Mouse (Mus musculus): Measurements from ENCODE around the gene Catsperd. TPM values are rescaled to one million over a fixed set of nuclear protein-coding genes. Genes with fewer than 3 reads are reported as not detected.
"Not testable (repeated sequence)": the region's sequence is repeated elsewhere in the genome, so short reads cannot be mapped to it uniquely, and the experiment has no call there.

The Catsperd gene
- total and polyA plus RNA-seq, 3 experiments = not detected

DNA sequence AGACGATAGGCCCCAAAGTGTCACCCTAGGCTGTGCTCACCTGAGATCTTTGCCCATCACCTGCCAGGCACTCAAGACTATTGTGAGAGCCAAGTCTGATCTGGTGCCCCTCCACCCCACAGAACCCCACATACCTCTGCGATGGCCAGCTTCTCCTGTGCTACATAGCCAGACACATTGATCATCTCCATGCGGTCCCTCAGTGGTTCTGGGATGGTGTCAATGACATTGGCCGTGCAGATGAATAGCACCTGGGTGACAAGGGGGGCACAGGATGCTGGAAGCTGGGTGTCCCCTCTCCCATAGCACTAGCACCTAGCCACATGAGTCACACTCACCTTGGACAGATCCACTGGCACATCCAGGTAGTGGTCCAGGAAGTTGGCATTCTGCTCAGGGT, 12.2 kb upstream of the Catsperd start:
- Histone ChIP-seq H3K36me3 (replicated peaks) (peaks cover 85% of the 10 kb centered on the region), H3K27me3 (ENCODE audit: insufficient read depth, low read length) (no peaks in the 10 kb centered on the region), H3K4me3 (ENCODE audit: low read depth, low read length) (peak overlapping the region; percentile 88), H3K9me3 (replicated peaks) (no peaks in the 10 kb centered on the region), H3K4me1 (ENCODE audit: insufficient read depth, low read depth, low read length) (peaks cover 85% of the 10 kb centered on the region)
- ATAC-seq (ENCODE audit: extremely low read depth, insufficient number of reproducible peaks, low FRiP score, poor library complexity, severe bottlenecking) = no peak
- no peak for DNase-seq (ENCODE audit: low spot score)
- no peak for TF ChIP-seq CTCF (IDR thresholded peaks at IDR 0.05; ENCODE audit: low read depth, low read length)
- TF ChIP-seq POLR2AphosphoS5 (IDR thresholded peaks at IDR 0.05; ENCODE audit: insufficient replicate concordance, low read depth, low read length) = 0 out of 2 replicates have a peak, but pooled peaks have one; percentile 88

DNA sequence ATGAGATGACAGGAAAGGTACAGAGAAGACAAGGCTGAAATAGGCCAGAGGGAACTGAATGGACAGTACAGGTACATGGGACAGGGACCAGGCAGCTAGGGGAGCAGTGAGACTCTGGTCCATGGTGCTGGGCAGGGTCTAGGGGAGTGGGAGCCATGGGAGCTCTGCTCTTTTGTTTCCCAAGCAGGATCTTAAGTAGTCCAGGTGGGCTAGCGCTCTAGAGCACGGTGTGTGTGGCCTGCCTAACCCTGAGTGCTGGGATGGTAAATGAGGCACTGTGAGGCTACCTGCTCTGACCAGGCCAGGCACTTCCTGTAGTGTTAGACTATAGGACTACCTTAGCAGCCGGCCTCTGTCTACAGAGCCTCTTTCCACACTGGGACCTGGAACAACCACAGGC, 11.2 kb upstream of the Catsperd start:
- H3K36me3 ChIP-seq (replicated peaks) = peaks cover 86% of the 10 kb centered on the region
- peak overlapping the region; percentile 88; the same call in 1 of the 2 replicates for H3K4me3 ChIP-seq (ENCODE audit: low read depth, low read length)
- DNase-seq (ENCODE audit: low spot score) (no peak), ATAC-seq (ENCODE audit: extremely low read depth, insufficient number of reproducible peaks, low FRiP score, poor library complexity, severe bottlenecking) (no peak)
- TF ChIP-seq GATA2 (IDR thresholded peaks at IDR 0.05; ENCODE audit: borderline replicate concordance, low read depth, low read length) (no peak), POLR2AphosphoS5 (IDR thresholded peaks at IDR 0.05; ENCODE audit: insufficient replicate concordance, low read depth, low read length) (0 out of 2 replicates have a peak, but pooled peaks have one; percentile 55)
- peaks cover 79% of the 10 kb centered on the region for H3K4me1 ChIP-seq (ENCODE audit: insufficient read depth, low read depth, low read length)
- no peaks in the 10 kb centered on the region for H3K27me3 ChIP-seq (ENCODE audit: insufficient read depth, low read length)
- H3K9me3 ChIP-seq (replicated peaks) = no peaks in the 10 kb centered on the region

DNA sequence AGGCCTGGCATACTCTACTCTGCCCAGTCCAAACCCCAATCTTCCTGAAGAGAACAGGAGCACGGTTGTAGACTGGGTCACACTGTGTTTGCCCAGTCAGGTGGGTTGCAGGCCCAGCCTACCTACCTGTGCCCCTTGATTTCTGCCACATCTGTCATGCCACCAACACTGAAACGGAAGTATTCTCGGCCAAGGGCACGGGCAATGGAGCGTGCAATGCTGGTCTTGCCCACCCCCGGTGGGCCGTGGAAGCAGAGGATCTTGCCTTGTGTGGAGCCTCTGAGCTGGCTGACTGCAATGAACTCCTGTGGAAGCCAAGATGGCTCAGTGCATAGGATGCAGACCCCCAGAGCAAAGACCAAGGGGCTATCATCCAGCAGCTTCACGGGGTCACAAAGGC, 10.3 kb upstream of the Catsperd start:
- H3K9me3 ChIP-seq (replicated peaks) = no peaks in the 10 kb centered on the region
- no peak for ATAC-seq (ENCODE audit: extremely low read depth, insufficient number of reproducible peaks, low FRiP score, poor library complexity, severe bottlenecking)
- no peak for TF ChIP-seq GATA1 (IDR thresholded peaks at IDR 0.05; ENCODE audit: borderline replicate concordance, low read length)
- TF ChIP-seq POLR2AphosphoS5 (IDR thresholded peaks at IDR 0.05; ENCODE audit: insufficient replicate concordance, low read depth, low read length) = no peak
- TF ChIP-seq TAL1 (conservative IDR thresholded peaks at IDR 0.05; ENCODE audit: low read depth, low read length) = no peak
- no peak for TF ChIP-seq CTCF (IDR thresholded peaks at IDR 0.05; ENCODE audit: low read depth, low read length)
- no peak for TF ChIP-seq GATA2 (IDR thresholded peaks at IDR 0.05; ENCODE audit: borderline replicate concordance, low read depth, low read length)
- H3K4me1 ChIP-seq (ENCODE audit: insufficient read depth, low read depth, low read length) = peaks cover 76% of the 10 kb centered on the region
- no peak for DNase-seq (ENCODE audit: low spot score)
- H3K4me3 ChIP-seq (ENCODE audit: low read depth, low read length) = no peak overlapping the region
- H3K36me3 ChIP-seq (replicated peaks) = peaks cover 90% of the 10 kb centered on the region
- H3K27me3 ChIP-seq (ENCODE audit: insufficient read depth, low read length) = no peaks in the 10 kb centered on the region

DNA sequence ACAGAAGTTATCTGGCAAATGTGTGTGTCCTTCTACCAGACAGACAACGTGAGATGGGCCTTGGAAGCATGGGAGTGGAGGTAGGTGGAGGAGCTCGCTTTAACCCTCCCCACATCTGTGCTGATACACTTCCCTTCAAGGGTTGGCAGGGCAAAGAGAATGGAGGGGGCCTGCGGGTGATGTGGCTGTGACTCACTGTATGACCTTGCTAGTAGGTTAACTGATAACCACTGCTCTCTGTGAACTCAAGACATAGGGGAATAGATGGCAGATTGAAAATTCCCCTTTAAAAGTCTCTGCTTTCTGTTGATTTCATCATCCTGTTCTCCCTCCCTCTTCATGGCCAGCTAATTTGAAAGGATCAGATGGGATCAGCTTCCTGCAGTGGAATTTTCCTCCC, 2.4 kb upstream of the Catsperd start:
- Histone ChIP-seq H3K36me3 (replicated peaks) (peaks cover 49% of the 10 kb centered on the region), H3K9me3 (replicated peaks) (no peaks in the 10 kb centered on the region), H3K4me3 (ENCODE audit: low read depth, low read length) (peak overlapping the region; percentile 94), H3K27me3 (ENCODE audit: insufficient read depth, low read length) (no peaks in the 10 kb centered on the region; the same call in 1 of the 2 replicates), H3K4me1 (ENCODE audit: insufficient read depth, low read depth, low read length) (peaks cover 53% of the 10 kb centered on the region)
- DNase-seq (ENCODE audit: low spot score) = no peak
- ATAC-seq (ENCODE audit: extremely low read depth, insufficient number of reproducible peaks, low FRiP score, poor library complexity, severe bottlenecking) = peak; percentile 23; the same call in 1 of the 2 replicates
- no peak for TF ChIP-seq TAL1 (conservative IDR thresholded peaks at IDR 0.05; ENCODE audit: low read depth, low read length)
- TF ChIP-seq CTCF (IDR thresholded peaks at IDR 0.05; ENCODE audit: low read depth, low read length) = no peak
- no peak for TF ChIP-seq GATA1 (IDR thresholded peaks at IDR 0.05; ENCODE audit: borderline replicate concordance, low read length)
- TF ChIP-seq POLR2AphosphoS5 (IDR thresholded peaks at IDR 0.05; ENCODE audit: insufficient replicate concordance, low read depth, low read length) = no peak
- TF ChIP-seq GATA2 (IDR thresholded peaks at IDR 0.05; ENCODE audit: borderline replicate concordance, low read depth, low read length) = no peak

DNA sequence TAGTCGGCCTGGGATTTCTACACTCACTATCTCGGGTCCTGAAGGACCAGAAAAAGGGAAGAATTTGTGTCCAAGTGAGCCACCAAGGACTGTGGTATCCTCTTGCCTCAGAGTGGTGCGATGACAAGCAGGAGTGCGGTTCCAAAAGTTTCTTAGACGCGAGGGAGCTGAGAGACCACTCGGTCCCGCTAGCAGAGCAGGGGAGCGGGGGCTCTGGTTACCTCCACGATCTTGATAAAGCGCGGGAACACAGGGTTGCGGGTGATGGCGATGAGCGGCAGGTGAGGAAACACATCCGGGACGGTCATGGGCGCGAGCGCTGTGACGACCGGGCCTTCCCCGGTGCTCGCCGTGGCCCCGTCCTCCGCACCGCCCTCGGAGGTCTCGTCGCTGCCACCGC, 1.7 kb upstream of the Catsperd start:
- peaks cover 4% of the 10 kb centered on the region; the same call in 1 of the 2 replicates for H3K27me3 ChIP-seq (ENCODE audit: insufficient read depth, low read length)
- ATAC-seq (ENCODE audit: extremely low read depth, insufficient number of reproducible peaks, low FRiP score, poor library complexity, severe bottlenecking) = no peak
- DNase-seq (ENCODE audit: low spot score) = peak; percentile 16

DNA sequence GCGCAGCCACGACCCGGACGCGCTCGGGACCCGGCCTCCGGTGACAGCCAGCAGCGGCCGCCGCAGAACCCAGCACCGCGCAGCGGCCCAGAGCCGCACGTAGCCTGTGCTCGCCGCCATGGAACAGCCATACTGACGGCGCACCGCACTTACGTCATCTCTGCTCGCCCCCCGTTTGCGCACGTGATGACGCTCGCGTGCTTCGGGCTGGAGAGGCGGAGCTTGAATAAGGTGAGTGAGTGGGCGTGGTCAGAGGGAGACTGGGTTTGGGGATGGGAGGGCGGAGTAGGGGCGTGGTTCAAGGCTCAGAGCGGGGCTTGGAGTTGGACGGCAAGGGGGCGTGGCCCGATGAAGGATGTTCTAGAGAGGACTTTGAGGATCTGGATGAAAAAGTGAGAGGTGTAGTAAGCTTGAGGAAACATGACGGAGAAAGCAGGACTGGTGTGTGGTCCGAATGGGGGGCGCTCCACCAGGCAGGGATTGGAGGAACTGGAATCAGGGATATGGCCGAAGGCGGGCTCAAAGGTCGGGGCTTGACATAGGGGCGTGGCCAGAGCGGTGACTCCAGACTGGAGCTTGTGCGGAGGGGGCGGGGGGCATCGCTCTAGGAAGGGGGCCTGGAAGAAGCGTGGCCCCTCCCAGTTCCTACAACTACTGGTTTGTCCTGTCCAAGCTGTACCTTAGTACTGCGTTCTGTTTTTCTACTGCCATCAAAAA, 1.0 kb upstream of the Catsperd start, which contains the start of gene Lonp1:
Gene Lonp1, minus strand, starts transcription at position 134 of the 717 bp plus-strand sequence.
- ATAC-seq (ENCODE audit: extremely low read depth, insufficient number of reproducible peaks, low FRiP score, poor library complexity, severe bottlenecking) = peak; percentile 84
- H3K27me3 ChIP-seq (ENCODE audit: insufficient read depth, low read length) = peaks cover 7% of the 10 kb centered on the region
- peaks cover 37% of the 10 kb centered on the region for H3K36me3 ChIP-seq (replicated peaks)
- H3K4me3 ChIP-seq (ENCODE audit: low read depth, low read length) = peak within 1 kb of the TSS; percentile 94
- peaks cover 2% of the 10 kb centered on the region; the same call in 1 of the 2 replicates for H3K9me3 ChIP-seq (replicated peaks)
- DNase-seq (ENCODE audit: low spot score) = peak; percentile 81
- TF ChIP-seq POLR2AphosphoS5 (IDR thresholded peaks at IDR 0.05; ENCODE audit: insufficient replicate concordance, low read depth, low read length) (no peak), TAL1 (conservative IDR thresholded peaks at IDR 0.05; ENCODE audit: low read depth, low read length) (no peak), GATA1 (IDR thresholded peaks at IDR 0.05; ENCODE audit: borderline replicate concordance, low read length) (no peak), GATA2 (IDR thresholded peaks at IDR 0.05; ENCODE audit: borderline replicate concordance, low read depth, low read length) (no peak), CTCF (IDR thresholded peaks at IDR 0.05; ENCODE audit: low read depth, low read length) (no peak)
- peaks cover 46% of the 10 kb centered on the region for H3K4me1 ChIP-seq (ENCODE audit: insufficient read depth, low read depth, low read length)

More for the DNA sequence above, 1.7 kb upstream of the Catsperd start:
- Histone ChIP-seq H3K9me3 (replicated peaks) (peaks cover 2% of the 10 kb centered on the region; the same call in 1 of the 2 replicates), H3K4me1 (ENCODE audit: insufficient read depth, low read depth, low read length) (peaks cover 50% of the 10 kb centered on the region), H3K36me3 (replicated peaks) (peaks cover 42% of the 10 kb centered on the region), H3K4me3 (ENCODE audit: low read depth, low read length) (peak overlapping the region; percentile 94)
- TF ChIP-seq POLR2AphosphoS5 (IDR thresholded peaks at IDR 0.05; ENCODE audit: insufficient replicate concordance, low read depth, low read length) (no peak), CTCF (IDR thresholded peaks at IDR 0.05; ENCODE audit: low read depth, low read length) (no peak), GATA2 (IDR thresholded peaks at IDR 0.05; ENCODE audit: borderline replicate concordance, low read depth, low read length) (no peak), GATA1 (IDR thresholded peaks at IDR 0.05; ENCODE audit: borderline replicate concordance, low read length) (no peak), TAL1 (conservative IDR thresholded peaks at IDR 0.05; ENCODE audit: low read depth, low read length) (no peak)

DNA sequence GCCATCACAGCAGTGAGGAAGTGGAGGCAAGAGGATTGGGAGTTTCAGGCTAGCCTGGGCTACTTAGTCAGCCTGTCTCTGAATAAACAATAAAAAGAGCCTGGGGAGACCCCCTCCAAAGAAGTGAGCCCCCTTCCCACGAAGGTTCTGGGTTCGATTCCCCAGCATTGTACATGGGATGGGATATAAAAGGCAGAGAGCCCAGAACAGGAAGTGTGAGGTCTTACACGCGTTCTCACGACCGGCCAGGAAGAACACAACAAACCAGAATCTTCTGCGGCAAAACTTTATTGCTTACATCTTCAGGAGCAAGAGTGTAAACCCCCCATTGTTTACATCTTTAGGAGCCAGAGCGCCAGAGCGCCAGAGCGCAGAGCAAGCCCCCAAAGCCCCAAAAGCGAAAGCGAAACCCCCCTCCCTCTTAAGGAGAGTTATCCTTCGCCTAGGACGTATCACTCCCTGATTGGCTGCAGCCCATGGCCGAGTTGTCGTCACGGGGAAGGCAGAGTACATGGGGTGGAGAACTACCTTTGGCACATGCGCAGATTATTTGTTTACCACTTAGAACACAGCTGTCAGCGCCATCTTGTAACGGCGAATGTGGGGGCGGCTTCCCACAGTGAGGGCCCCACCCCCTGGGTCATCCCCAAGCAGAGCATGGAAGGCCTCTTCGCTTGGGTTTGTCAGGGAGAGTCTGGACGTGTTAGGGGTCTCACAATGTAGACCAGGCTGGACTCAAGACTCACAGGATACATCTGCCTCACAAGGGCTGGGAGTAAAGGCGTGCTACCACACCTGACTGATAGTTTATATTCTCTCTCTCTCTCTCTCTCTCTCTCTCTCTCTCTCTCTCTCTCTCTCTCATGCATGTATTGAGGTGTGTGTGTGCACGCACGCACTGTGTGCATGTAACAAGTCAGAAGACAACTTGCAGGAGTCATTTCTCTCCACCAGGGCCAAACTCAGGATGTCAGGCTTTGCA, 2.1 kb downstream of the Catsperd start:
- not testable (repeated sequence) for H3K36me3 ChIP-seq (replicated peaks); H3K9me3 ChIP-seq (replicated peaks); DNase-seq (ENCODE audit: low spot score); H3K4me3 ChIP-seq (ENCODE audit: low read depth, low read length); ATAC-seq (ENCODE audit: extremely low read depth, insufficient number of reproducible peaks, low FRiP score, poor library complexity, severe bottlenecking)
- peaks cover 34% of the 10 kb centered on the region for H3K27me3 ChIP-seq (ENCODE audit: insufficient read depth, low read length)
- H3K4me1 ChIP-seq (ENCODE audit: insufficient read depth, low read depth, low read length) = peaks cover 26% of the 10 kb centered on the region

Data from G1E (cell line).